Comparison of ENCODE assay signal across 11 mouse cellular contexts in genomic region chr5:122986091-122986493, GRCm38 (mm10). TPM values are rescaled to one million over a fixed set of nuclear protein-coding genes. Genes with fewer than 3 reads are reported as not detected.
A peak's percentile ranks its signal among the peaks of the same experiment; 100 is the strongest.
DNase-seq lines count a peak whose midpoint lies in the region; ATAC-seq and TF ChIP-seq lines count a peak whose summit lies in the region.
"Had no signal": no experiment of that assay in that cellular context is flagged by ENCODE, and none has a peak within 500 bp of the region (broad histone marks: within the 10 kb centered on the region; RNA-seq: fewer than 3 reads in every experiment).

No protein-coding gene starts in this region.

- peak overlapping the region; percentile 84; the same call in 1 of the 2 replicates for H3K9ac ChIP-seq in kidney, embryonic 14.5 days (ENCODE audit: low read depth, low read length)
- H3K9ac ChIP-seq in ES-Bruce4 (ENCODE audit: low read depth, poor library complexity, severe bottlenecking): peak overlapping the region; percentile 92; the same call in 1 of the 2 replicates
- no peak overlapping the region for H3K9ac ChIP-seq in forebrain, embryonic 11.5 days (ENCODE audit: low read length)
- no peak overlapping the region; the same call in 1 of the 2 replicates for H3K9ac ChIP-seq in midbrain, embryonic 12.5 days (replicated peaks)
- no peak overlapping the region for H3K9ac ChIP-seq in lung, postnatal 0 days (replicated peaks; ENCODE audit: low read depth)
- H3K9ac ChIP-seq: liver, embryonic 15.5 days had no signal

- no peak for TF ChIP-seq EP300 in ES-Bruce4 (IDR thresholded peaks at IDR 0.05; ENCODE audit: insufficient read depth, low read depth, low read length)
- TF ChIP-seq EP300 in lung, postnatal 0 days (IDR thresholded peaks at IDR 0.05): no peak

- no peak for TF ChIP-seq CTCF in ES-Bruce4 (IDR thresholded peaks at IDR 0.05; ENCODE audit: low read depth, low read length)
- no peak for TF ChIP-seq CTCF in cerebellum, adult 2 months (IDR thresholded peaks at IDR 0.05; ENCODE audit: borderline replicate concordance, insufficient read depth, low read depth, low read length)
- TF ChIP-seq CTCF in lung, postnatal 0 days (IDR thresholded peaks at IDR 0.05): no peak

- peak overlapping the region; percentile 79; the same call in 1 of the 2 replicates for H3K4me3 ChIP-seq in kidney, embryonic 14.5 days (ENCODE audit: low read length)
- H3K4me3 ChIP-seq in ES-Bruce4 (ENCODE audit: low read depth, low read length): no peak overlapping the region
- H3K4me3 ChIP-seq in forebrain, embryonic 11.5 days (ENCODE audit: low read depth, low read length): no peak overlapping the region
- peak overlapping the region; percentile 75; the same call in 1 of the 2 replicates for H3K4me3 ChIP-seq in midbrain, embryonic 12.5 days
- no peak overlapping the region for H3K4me3 ChIP-seq in cerebellum, adult 2 months (replicated peaks; ENCODE audit: insufficient read depth, low read depth, low read length)
- H3K4me3 ChIP-seq in lung, postnatal 0 days (ENCODE audit: low read depth, low read length): no peak overlapping the region
- H3K4me3 ChIP-seq: liver, embryonic 15.5 days had no signal

- no peaks in the 10 kb centered on the region for H3K27me3 ChIP-seq in kidney, embryonic 14.5 days (ENCODE audit: control insufficient read depth, insufficient read depth, low read length)
- H3K27me3 ChIP-seq in ES-Bruce4 (ENCODE audit: control insufficient read depth, insufficient read depth, low read length, poor library complexity, severe bottlenecking): no peaks in the 10 kb centered on the region
- no peaks in the 10 kb centered on the region for H3K27me3 ChIP-seq in forebrain, embryonic 11.5 days (ENCODE audit: control insufficient read depth, insufficient read depth, low read length)
- H3K27me3 ChIP-seq in midbrain, embryonic 12.5 days: no peaks in the 10 kb centered on the region
- no peaks in the 10 kb centered on the region for H3K27me3 ChIP-seq in cerebellum, adult 2 months (ENCODE audit: control insufficient read depth, insufficient read depth, low read length)
- H3K27me3 ChIP-seq in lung, postnatal 0 days (replicated peaks; ENCODE audit: insufficient read depth, low read length): no peaks in the 10 kb centered on the region

- ATAC-seq in kidney, embryonic 14.5 days (ENCODE audit: low FRiP score, low TSS enrichment): no peak
- ATAC-seq in forebrain, embryonic 11.5 days (replicated peaks; ENCODE audit: low FRiP score): no peak
- ATAC-seq in midbrain, embryonic 12.5 days (ENCODE audit: low FRiP score, low read depth): no peak
- ATAC-seq in lung, postnatal 0 days: no peak

- TF ChIP-seq POLR2A in ES-Bruce4 (IDR thresholded peaks at IDR 0.05; ENCODE audit: insufficient read depth, low read length): no peak
- no peak for TF ChIP-seq POLR2A in cerebellum, adult 2 months (IDR thresholded peaks at IDR 0.05; ENCODE audit: borderline replicate concordance, insufficient read depth, low read length)

- WGBS in kidney, embryonic 14.5 days: 25% methylated on average over 8 of the region's 8 CpGs
- 14% methylated on average over 8 of the region's 8 CpGs for WGBS in forebrain, embryonic 11.5 days
- WGBS in midbrain, embryonic 12.5 days: 12% methylated on average over 8 of the region's 8 CpGs
- WGBS in cerebellum, adult 2 months: 75% methylated on average over 8 of the region's 8 CpGs
- 75% methylated on average over 8 of the region's 8 CpGs for WGBS in lung, postnatal 0 days

- H3K4me2 ChIP-seq in kidney, embryonic 14.5 days (replicated peaks; ENCODE audit: low read depth, low read length): peak overlapping the region; percentile 93
- H3K4me2 ChIP-seq in forebrain, embryonic 11.5 days (ENCODE audit: low read depth, low read length, severe bottlenecking): peak overlapping the region; percentile 37
- H3K4me2 ChIP-seq in midbrain, embryonic 12.5 days (replicated peaks): peak overlapping the region; percentile 97
- H3K4me2 ChIP-seq in lung, postnatal 0 days (replicated peaks; ENCODE audit: low read depth, low read length): no peak overlapping the region

- no peak for DNase-seq in kidney, adult 8-10 months
- no peak for DNase-seq in forebrain, embryonic 11.5 days (ENCODE audit: low spot score)
- no peak for DNase-seq in cerebellum, adult 2 months
- no peak for DNase-seq in ovary, postnatal 36 days (ENCODE audit: low spot score)
- no peak for DNase-seq in lung, postnatal 0 days (ENCODE audit: low spot score)
- DNase-seq: gastrocnemius, postnatal 36 days; thymus, adult 18-20 months had no signal

- H3K4me1 ChIP-seq in kidney, embryonic 14.5 days (ENCODE audit: control insufficient read depth, insufficient read depth, low read length): peaks cover 34% of the 10 kb centered on the region
- H3K4me1 ChIP-seq in ES-Bruce4 (ENCODE audit: control insufficient read depth, insufficient read depth, low read length): peaks cover 6% of the 10 kb centered on the region
- peaks cover 39% of the 10 kb centered on the region for H3K4me1 ChIP-seq in forebrain, embryonic 11.5 days (replicated peaks; ENCODE audit: control insufficient read depth, insufficient read depth, low read length)
- peaks cover 53% of the 10 kb centered on the region for H3K4me1 ChIP-seq in midbrain, embryonic 12.5 days
- peaks cover 8% of the 10 kb centered on the region for H3K4me1 ChIP-seq in cerebellum, adult 2 months (ENCODE audit: control insufficient read depth, insufficient read depth, low read length)
- H3K4me1 ChIP-seq in lung, postnatal 0 days (ENCODE audit: insufficient read depth, low read depth, low read length): peaks cover 8% of the 10 kb centered on the region; the same call in 1 of the 2 replicates

- 0 out of 2 replicates have a peak, but pooled peaks cover 2% of the 10 kb centered on the region for H3K36me3 ChIP-seq in kidney, embryonic 14.5 days (ENCODE audit: control insufficient read depth, insufficient read depth, low read length)
- no peaks in the 10 kb centered on the region for H3K36me3 ChIP-seq in ES-Bruce4 (ENCODE audit: control insufficient read depth, insufficient read depth, low read length, poor library complexity, severe bottlenecking)
- H3K36me3 ChIP-seq in forebrain, embryonic 11.5 days (ENCODE audit: control insufficient read depth, insufficient read depth, low read length): no peaks in the 10 kb centered on the region
- H3K36me3 ChIP-seq in midbrain, embryonic 12.5 days: peaks cover 5% of the 10 kb centered on the region; the same call in 1 of the 2 replicates
- H3K36me3 ChIP-seq in lung, postnatal 0 days (ENCODE audit: insufficient read depth, low read length): no peaks in the 10 kb centered on the region
- H3K36me3 ChIP-seq: liver, embryonic 15.5 days had no signal

- peak overlapping the region; percentile 83 for H3K27ac ChIP-seq in kidney, embryonic 14.5 days (ENCODE audit: low read depth, low read length)
- H3K27ac ChIP-seq in ES-Bruce4 (ENCODE audit: insufficient read depth, low read length): peak overlapping the region; percentile 59
- no peak overlapping the region for H3K27ac ChIP-seq in forebrain, embryonic 11.5 days (ENCODE audit: low read depth, low read length)
- H3K27ac ChIP-seq in midbrain, embryonic 12.5 days (replicated peaks): peak overlapping the region; percentile 77
- H3K27ac ChIP-seq in cerebellum, adult 2 months (ENCODE audit: insufficient read depth, low read length): no peak overlapping the region
- no peak overlapping the region for H3K27ac ChIP-seq in lung, postnatal 0 days (ENCODE audit: low read length)
- H3K27ac ChIP-seq: liver, embryonic 15.5 days had no signal

- no peaks in the 10 kb centered on the region for H3K9me3 ChIP-seq in kidney, embryonic 14.5 days (ENCODE audit: control insufficient read depth, low read length)
- H3K9me3 ChIP-seq in ES-Bruce4 (replicated peaks; ENCODE audit: control insufficient read depth, insufficient read depth, low read length, poor library complexity, severe bottlenecking): no peaks in the 10 kb centered on the region
- H3K9me3 ChIP-seq in forebrain, embryonic 11.5 days (ENCODE audit: control insufficient read depth, low read length): no peaks in the 10 kb centered on the region
- no peaks in the 10 kb centered on the region for H3K9me3 ChIP-seq in midbrain, embryonic 12.5 days
- no peaks in the 10 kb centered on the region for H3K9me3 ChIP-seq in lung, postnatal 0 days (ENCODE audit: low read length)
- H3K9me3 ChIP-seq: liver, embryonic 15.5 days had no signal

RNA-seq across cellular contexts. Expression of gene Kdm2b, which starts 3.5 kb away (rescaled TPM):
- 59.1 and 105 TPM in 2 replicates for polyA plus RNA-seq in kidney, embryonic 14.5 days (2014; fragmentation: Nextera tagmentation; extraction: Ambion mirVana)
- 50.3 and 56.8 TPM in 2 replicates for polyA plus RNA-seq in ES-Bruce4 (2011; ENCODE audit: insufficient read depth, insufficient read length, low read depth, missing spikeins)
- polyA plus RNA-seq in forebrain, embryonic 11.5 days (2014; fragmentation: Nextera tagmentation; extraction: Ambion mirVana): 78.0 and 92.4 TPM in 2 replicates
- polyA plus RNA-seq in midbrain, embryonic 12.5 days (2016; fragmentation: Nextera tagmentation; extraction: Ambion mirVana): 108 and 115 TPM in 2 replicates
- polyA plus RNA-seq in cerebellum, adult 2 months (2012; rRNA removed): 27.5 and 29.4 TPM in 2 replicates
- 12.2 and 13.7 TPM in 2 replicates for polyA plus RNA-seq in lung, postnatal 0 days (2015; fragmentation: Nextera tagmentation; extraction: Ambion mirVana)

RNA-seq across cellular contexts. Expression of gene Orai1, which starts 28.8 kb away (rescaled TPM):
- polyA plus RNA-seq in kidney, embryonic 14.5 days (2014; fragmentation: Nextera tagmentation; extraction: Ambion mirVana): 21.5 and 23.2 TPM in 2 replicates
- 12.7 and 13.3 TPM in 2 replicates for polyA plus RNA-seq in ES-Bruce4 (2011; ENCODE audit: insufficient read depth, insufficient read length, low read depth, missing spikeins)
- polyA plus RNA-seq in forebrain, embryonic 11.5 days (2014; fragmentation: Nextera tagmentation; extraction: Ambion mirVana): 9.6 and 9.8 TPM in 2 replicates
- polyA plus RNA-seq in midbrain, embryonic 12.5 days (2016; fragmentation: Nextera tagmentation; extraction: Ambion mirVana): 11.7 and 13.7 TPM in 2 replicates
- 20.7 and 21.4 TPM in 2 replicates for polyA plus RNA-seq in cerebellum, adult 2 months (2012; rRNA removed)
- 54.7 and 55.2 TPM in 2 replicates for polyA plus RNA-seq in lung, postnatal 0 days (2015; fragmentation: Nextera tagmentation; extraction: Ambion mirVana)

Comparison
In these comparisons a context has a peak if more than half of its experiments do, and no peak if none do; other contexts are left out.
1. H3K27ac ChIP-seq: peak in kidney, embryonic 14.5 days (single experiment), ES-Bruce4 (single experiment) and midbrain, embryonic 12.5 days (single experiment); none in forebrain, embryonic 11.5 days (single experiment), cerebellum, adult 2 months (single experiment) and lung, postnatal 0 days (single experiment).
2. H3K4me3 ChIP-seq: peak in kidney, embryonic 14.5 days (single experiment) and midbrain, embryonic 12.5 days (single experiment); none in ES-Bruce4 (single experiment), forebrain, embryonic 11.5 days (single experiment), cerebellum, adult 2 months (single experiment) and lung, postnatal 0 days (single experiment).
3. H3K9ac ChIP-seq: peak in kidney, embryonic 14.5 days (single experiment) and ES-Bruce4 (single experiment); none in forebrain, embryonic 11.5 days (single experiment), midbrain, embryonic 12.5 days (single experiment) and lung, postnatal 0 days (single experiment).